Mouse (Mus musculus): Measurements from ENCODE around the gene Wdpcp. TPM values are rescaled to one million over a fixed set of nuclear protein-coding genes. Genes with fewer than 3 reads are reported as not detected.

The Wdpcp gene
- 1 to 10 TPM; 1.0 to 2.1 TPM for total RNA-seq (2023)

GRCm38 (mm10) chr11:21571700-21572381 lies at the start of gene Wdpcp, which contains the start of gene Mdh1:
TSS of gene Wdpcp (plus strand) at chr11:21572235.
TSS of gene Mdh1 (minus strand) at chr11:21572367.

Other genes with a start within 250 kb of the Wdpcp start
- 10 to 100 TPM; 27.2 to 28.9 TPM for gene Ugp2, start 201.0 kb upstream of the Wdpcp start, total RNA-seq (2023)
- 100 to 1,000 TPM; 114 to 142 TPM for gene Mdh1, start 132 bp downstream of the Wdpcp start, total RNA-seq (2023)

Measured in T-cell, adult 66 days (primary cell).